Mouse (Mus musculus) right cerebral cortex, postnatal 36 days (tissue): Measurements from ENCODE around the gene Rassf8.

Experiments
- DNase-seq, 2 experiments: peaks; one replicate each; pipeline ENCODE4 v3.0.0; 2022; ENCODE audit warnings: low spot score in 2 of 2, mixed read lengths in 1 of 2

Rassf8 gene

DNA sequence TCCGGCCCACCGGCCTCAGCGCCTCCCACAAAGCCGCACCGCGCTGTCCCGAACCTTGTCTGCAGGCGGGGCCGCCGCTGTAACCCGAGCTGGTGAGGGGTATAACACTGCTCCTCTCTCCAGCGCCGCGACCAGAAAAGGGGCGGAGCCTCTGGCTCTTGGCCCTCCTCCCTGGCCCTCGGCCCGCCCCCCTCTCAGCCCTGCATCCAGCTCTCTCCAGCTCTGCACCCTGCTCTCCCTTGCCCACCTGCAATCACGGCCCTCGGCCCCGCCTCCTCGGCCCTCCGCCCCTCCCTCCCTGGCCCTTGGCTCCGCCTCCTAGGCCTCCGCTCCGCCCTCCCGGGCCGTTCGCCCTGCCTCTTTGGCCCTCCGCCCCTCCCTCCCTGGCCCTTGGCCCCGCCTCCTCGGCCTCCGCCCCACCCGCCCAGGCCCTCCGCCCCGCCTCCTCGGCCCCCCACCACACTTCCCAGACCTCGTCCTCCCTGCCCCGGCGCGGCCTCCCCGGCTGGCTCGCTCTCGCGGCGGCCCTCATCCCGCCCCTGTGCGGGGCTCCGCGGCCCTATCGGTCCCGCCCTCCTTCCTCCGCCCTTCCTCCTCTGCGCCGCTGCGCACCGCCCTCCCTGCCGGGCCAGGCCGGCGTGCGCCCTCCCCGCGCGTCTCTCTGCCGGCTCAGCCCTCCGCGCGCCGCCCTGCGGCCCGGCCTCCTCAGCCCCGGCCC, at the start of gene Rassf8:
Gene Rassf8, plus strand, starts transcription at position 617 of the 718 bp plus-strand sequence.
- DNase-seq = peak; percentile 60 to 64

DNA sequence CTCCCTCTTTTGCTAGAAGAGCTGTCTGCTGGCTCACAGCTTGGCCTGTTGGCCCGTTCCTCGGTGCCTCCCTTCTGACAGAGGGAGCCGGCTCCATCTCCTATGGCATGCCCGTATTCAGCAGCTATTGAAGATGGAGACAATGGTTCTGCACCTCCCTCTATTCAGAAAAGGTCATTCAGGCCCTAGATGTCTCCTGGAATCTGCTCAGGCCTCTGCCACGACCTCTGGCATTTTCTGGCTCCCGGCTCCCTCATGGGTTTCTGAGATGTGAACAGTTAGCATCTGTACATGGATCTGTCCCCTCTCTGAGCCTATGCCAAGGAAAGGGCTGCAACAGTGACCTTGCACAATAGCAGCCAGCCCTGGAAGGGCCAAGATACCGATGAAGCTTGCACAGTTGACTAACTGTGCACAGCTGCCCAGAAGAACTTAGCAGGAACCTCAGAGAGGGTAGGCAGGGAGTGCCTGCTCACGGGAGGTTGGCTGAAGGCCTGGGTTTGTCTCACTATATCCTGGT, 45.5 kb upstream of the Rassf8 start:
- no peak for DNase-seq

DNA sequence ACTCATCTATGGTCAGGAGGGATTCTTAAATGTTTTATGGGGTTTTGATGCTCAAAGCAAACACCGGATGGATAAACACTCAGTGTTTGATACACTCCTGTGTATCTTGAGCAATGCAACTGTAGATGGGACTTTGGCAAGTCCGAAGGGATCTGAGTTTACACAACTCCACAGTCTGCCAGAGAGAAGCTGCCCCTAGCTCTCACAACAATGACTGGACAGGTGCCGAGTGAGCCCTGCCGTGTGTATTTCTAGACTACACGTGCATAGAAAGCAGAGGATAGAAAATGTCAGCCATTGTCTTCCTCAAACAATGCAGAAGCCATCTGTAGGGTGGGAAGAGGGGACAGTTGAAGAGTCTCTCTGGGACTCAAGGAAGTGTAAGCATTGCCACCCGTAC, 42.9 kb upstream of the Rassf8 start:
- DNase-seq = no peak

GRCm38 (mm10) chr6:145709956-145710720, 36.4 kb upstream of the Rassf8 start:
- DNase-seq = no peak

DNA sequence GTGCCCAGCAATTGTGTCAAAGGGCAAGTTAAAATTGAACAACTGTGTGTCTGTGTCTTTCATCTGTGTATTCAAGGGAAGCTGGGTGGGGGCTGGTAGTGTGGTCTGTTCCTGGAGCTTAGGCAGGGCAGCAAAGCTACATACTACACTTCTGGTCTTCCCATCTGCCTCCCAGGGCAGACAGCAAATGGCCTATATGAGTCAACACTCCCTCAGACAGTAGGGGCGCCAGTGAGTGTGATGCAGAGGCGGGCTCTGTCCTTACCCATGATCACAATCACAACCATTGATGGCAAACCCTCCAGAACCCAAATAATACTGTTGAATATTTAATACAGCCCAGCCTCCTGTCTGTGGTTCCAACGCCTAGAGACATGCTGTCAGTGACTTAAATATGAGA, 35.8 kb upstream of the Rassf8 start:
- DNase-seq = no peak

- no peak for DNase-seq
Observed at GRCm38 (mm10) chr6:145711320-145711719, 35.2 kb upstream of the Rassf8 start.

GRCm38 (mm10) chr6:145713241-145714114, 33.1 kb upstream of the Rassf8 start:
- DNase-seq = no peak

- DNase-seq = no peak
Observed at GRCm38 (mm10) chr6:145714131-145714530, 32.4 kb upstream of the Rassf8 start.

- DNase-seq = no peak
Observed at GRCm38 (mm10) chr6:145722596-145722995, 24.0 kb upstream of the Rassf8 start.

DNA sequence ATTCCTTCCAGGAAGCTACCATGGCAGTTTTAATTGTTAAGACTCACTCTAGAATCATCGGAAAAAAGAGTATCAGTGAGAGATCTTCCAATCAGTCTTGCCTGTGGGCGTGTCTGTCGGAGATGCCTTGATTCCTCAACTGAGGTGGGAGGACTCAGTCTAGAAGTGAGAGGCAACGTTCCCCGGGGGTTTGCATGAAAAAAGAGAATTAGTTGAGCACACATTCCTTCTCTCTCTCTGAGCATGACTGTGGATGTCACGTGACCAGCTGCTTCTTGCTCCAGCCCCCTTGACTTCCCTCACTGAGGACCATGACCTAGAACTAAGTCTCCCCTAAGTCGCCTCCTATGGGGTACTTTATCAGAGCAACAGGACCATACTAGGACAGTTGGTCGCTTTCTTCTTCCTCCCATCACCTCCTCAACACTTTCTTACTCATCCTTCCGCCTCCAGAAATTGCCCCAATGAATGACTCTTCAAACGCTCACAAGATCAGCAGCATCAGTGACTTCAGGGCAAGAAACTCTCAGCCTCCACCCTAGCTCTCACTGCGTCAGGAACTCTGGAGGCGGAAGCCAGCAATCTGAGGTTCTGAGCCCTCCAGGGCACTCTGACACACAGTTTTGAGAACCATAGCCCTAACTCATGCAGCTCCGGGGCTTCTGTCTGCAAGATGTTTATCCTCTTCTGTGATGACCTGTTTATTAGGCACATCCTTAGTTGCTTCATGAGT, 23.3 kb upstream of the Rassf8 start:
- no peak for DNase-seq

GRCm38 (mm10) chr6:145725849-145726248, 20.7 kb upstream of the Rassf8 start:
- no peak for DNase-seq

- DNase-seq = no peak
Observed at GRCm38 (mm10) chr6:145726986-145727385, 19.6 kb upstream of the Rassf8 start.

DNA sequence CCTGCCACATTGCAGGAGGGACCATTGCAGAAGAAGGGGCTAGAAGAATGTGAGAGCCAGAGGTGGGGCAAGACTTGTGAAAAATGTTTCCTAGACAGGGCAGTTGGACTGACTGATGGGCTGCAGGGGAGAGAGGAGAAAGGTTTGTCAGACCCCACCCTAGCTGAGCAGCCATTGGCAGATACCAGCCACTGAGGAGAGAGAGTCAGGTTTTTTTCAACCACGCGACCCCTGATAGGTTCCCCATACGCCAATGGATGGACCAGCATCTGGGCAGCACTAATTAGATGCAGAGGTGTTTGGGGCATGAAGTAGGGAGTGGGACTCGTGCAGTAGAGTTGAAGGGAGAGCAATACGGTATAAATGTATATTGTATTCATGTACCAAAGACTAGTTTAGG, 13.7 kb upstream of the Rassf8 start:
- no peak for DNase-seq

DNA sequence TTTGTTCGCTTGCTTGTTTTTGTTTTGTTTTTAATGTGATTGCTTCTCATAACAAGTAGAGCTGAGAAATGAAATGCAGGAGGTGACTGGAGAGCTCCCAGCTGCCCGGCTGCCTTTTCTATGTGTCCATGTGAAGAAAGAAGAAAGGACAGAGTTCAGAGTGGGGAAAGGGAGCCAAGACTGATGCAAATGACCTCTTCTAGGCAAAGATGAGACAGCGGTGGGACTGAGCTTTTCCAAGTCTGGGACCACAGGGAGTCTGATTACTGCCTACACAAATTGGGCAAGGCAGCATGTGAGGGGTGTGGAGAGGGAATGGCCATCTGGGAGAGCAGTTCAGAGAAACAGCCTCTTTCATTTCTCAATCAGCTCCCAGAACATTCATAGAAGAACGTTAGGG, 13.3 kb upstream of the Rassf8 start:
- DNase-seq = no peak

GRCm38 (mm10) chr6:145733911-145734310, 12.6 kb upstream of the Rassf8 start:
- DNase-seq = no peak

DNA sequence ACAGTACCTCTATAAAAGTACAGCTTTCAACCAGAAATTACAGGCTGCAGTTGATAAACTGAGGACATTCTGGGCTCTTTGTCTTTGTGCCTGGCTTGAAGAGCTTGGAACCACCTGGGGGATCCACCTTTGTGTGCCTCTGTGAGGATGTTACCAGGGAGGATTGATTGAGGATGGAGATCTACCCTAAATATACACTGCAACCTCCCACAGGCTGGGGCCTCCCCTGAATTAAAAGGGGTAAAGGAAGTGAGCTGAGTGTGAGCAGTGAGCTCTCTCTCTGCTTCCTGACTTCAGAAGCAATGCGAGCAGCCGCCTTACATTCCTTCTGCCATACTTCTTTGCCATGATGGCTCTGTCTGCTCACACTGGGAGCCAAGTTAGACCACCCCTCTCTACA, 10.4 kb upstream of the Rassf8 start:
- DNase-seq = no peak

GRCm38 (mm10) chr6:145739231-145739630, 7.3 kb upstream of the Rassf8 start:
- DNase-seq = no peak

GRCm38 (mm10) chr6:145740011-145740410, 6.5 kb upstream of the Rassf8 start:
- no peak for DNase-seq

GRCm38 (mm10) chr6:145745291-145745690, 1.3 kb upstream of the Rassf8 start:
- no peak for DNase-seq

DNA sequence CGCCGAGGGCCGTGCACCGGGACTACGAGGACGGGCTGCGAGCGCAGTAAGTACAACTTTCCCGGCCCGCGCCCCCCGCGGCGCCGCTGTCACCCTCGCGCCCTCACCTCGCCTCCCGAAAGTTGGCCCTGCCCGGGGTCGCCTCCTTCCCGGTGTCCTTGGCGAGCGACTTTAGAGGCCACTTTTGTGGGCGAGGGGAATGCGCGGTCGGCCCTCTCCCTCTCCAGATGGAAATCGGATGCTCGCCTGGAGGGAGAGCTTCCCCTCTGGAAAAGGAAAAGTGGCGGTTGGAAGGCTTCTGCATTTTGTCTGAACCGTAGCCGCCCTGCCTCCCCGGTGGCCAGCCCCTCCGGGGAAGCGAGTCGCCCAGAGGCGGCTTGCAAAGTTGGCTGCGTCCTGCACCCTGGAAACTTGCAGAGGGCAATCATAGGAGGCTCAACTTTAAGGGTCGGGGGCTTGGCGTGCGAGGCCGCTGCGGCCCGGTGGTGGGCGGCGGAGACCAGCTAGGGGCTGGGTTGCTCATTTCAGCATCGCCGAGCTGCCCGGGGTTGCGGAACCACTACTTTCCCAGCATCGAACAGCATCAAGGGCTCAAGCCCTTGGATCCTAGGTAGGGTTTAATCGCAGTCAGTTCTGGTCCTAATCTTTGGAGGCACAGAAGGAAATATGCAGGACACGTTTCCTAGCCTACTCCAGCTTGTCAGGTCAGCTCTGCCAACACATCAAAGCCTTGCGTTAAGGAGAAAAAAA, 548 bp downstream of the Rassf8 start:
- DNase-seq = no peak
